Mouse (Mus musculus): ENCODE measurements around the gene Ceacam16. TPM values are rescaled to one million over a fixed set of nuclear protein-coding genes. Genes with fewer than 3 reads are reported as not detected.

The Ceacam16 gene
- total and polyA plus RNA-seq, 3 experiments: 0.12 to 0.18 TPM; not detected in 1

- Histone ChIP-seq H3K4me3 (ENCODE audit: control insufficient read depth in 1 of 2, insufficient read depth in 1 of 2, low read depth in 2 of 2, low read length in 2 of 2) (no peak overlapping the region), H3K36me3 (ENCODE audit: control insufficient read depth in 1 of 2, insufficient read depth in 2 of 2, low read length in 2 of 2) (peaks cover 0 to 2% of the 10 kb centered on the region in 2 experiments; a peak in 1 of 4 replicates), H3K4me1 (ENCODE audit: control insufficient read depth in 1 of 2, insufficient read depth in 2 of 2, low read length in 2 of 2) (no peaks in the 10 kb centered on the region; a peak in 1 of 4 replicates), H3K27me3 (ENCODE audit: control insufficient read depth in 1 of 2, insufficient read depth in 2 of 2, low read length in 2 of 2) (no peaks in the 10 kb centered on the region), H3K27ac (ENCODE audit: control insufficient read depth, low read depth, low read length) (no peak overlapping the region), H3K79me2 (ENCODE audit: control insufficient read depth, insufficient read depth, low read length, poor library complexity) (no peaks in the 10 kb centered on the region), H3K9me3 (replicated peaks; ENCODE audit: insufficient read depth, low read length) (no peaks in the 10 kb centered on the region), H3K9ac (ENCODE audit: control insufficient read depth, low read depth, low read length, poor library complexity, severe bottlenecking) (no peak overlapping the region)
- no peak for DNase-seq (ENCODE audit: low read depth, low spot score)
- TF ChIP-seq ELF1 (IDR thresholded peaks at IDR 0.05; ENCODE audit: low read depth, low read length) (no peak), MYC (IDR thresholded peaks at IDR 0.05; ENCODE audit: low read depth, low read length) (no peak), CHD2 (IDR thresholded peaks at IDR 0.05; ENCODE audit: low read length) (no peak), ZMIZ1 (IDR thresholded peaks at IDR 0.05; ENCODE audit: low read depth, low read length) (no peak)
These were observed 54.6 kb downstream of the Ceacam16 start for GRCm38 (mm10) chr7:19806356-19806969.

- Histone ChIP-seq H3K27me3 (ENCODE audit: control insufficient read depth in 1 of 2, insufficient read depth in 2 of 2, low read length in 2 of 2) (no peaks in the 10 kb centered on the region), H3K9ac (ENCODE audit: control insufficient read depth, low read depth, low read length, poor library complexity, severe bottlenecking) (no peak overlapping the region), H3K4me1 (ENCODE audit: control insufficient read depth in 1 of 2, insufficient read depth in 2 of 2, low read length in 2 of 2) (no peaks in the 10 kb centered on the region; a peak in 1 of 4 replicates), H3K79me2 (ENCODE audit: control insufficient read depth, insufficient read depth, low read length, poor library complexity) (no peaks in the 10 kb centered on the region), H3K27ac (ENCODE audit: control insufficient read depth, low read depth, low read length) (no peak overlapping the region), H3K9me3 (replicated peaks; ENCODE audit: insufficient read depth, low read length) (no peaks in the 10 kb centered on the region), H3K36me3 (ENCODE audit: control insufficient read depth in 1 of 2, insufficient read depth in 2 of 2, low read length in 2 of 2) (peaks cover 0 to 2% of the 10 kb centered on the region in 2 experiments; a peak in 1 of 4 replicates), H3K4me3 (ENCODE audit: control insufficient read depth in 1 of 2, insufficient read depth in 1 of 2, low read depth in 2 of 2, low read length in 2 of 2) (no peak overlapping the region)
- peak; percentile 59 for DNase-seq (ENCODE audit: low read depth, low spot score)
- no peak for TF ChIP-seq MAZ (IDR thresholded peaks at IDR 0.05; ENCODE audit: low read depth, low read length)
- TF ChIP-seq MYC (IDR thresholded peaks at IDR 0.05; ENCODE audit: low read depth, low read length): no peak
- TF ChIP-seq RAD21 (IDR thresholded peaks at IDR 0.05; ENCODE audit: low read depth, low read length): peak; percentile 92
- no peak for TF ChIP-seq TAL1 (IDR thresholded peaks at IDR 0.05; ENCODE audit: low read length)
- TF ChIP-seq JUND (IDR thresholded peaks at IDR 0.05; ENCODE audit: low read depth, low read length): no peak
- TF ChIP-seq ZNF384 (IDR thresholded peaks at IDR 0.05; ENCODE audit: low read depth, low read length): no peak
- no peak for TF ChIP-seq MXI1 (IDR thresholded peaks at IDR 0.05; ENCODE audit: low read depth, low read length)
- TF ChIP-seq ZKSCAN1 (IDR thresholded peaks at IDR 0.05; ENCODE audit: low read depth, low read length): no peak
- peak; percentile 84 to 89 (median 84) for TF ChIP-seq CTCF (IDR thresholded peaks at IDR 0.05 in 2 of 3, conservative IDR thresholded peaks at IDR 0.05 in 1 of 3; ENCODE audit: control insufficient read depth in 1 of 3, insufficient read depth in 1 of 3, low read depth in 2 of 3, low read length in 3 of 3, poor library complexity in 1 of 3, severe bottlenecking in 1 of 3)
- TF ChIP-seq NRF1 (IDR thresholded peaks at IDR 0.05; ENCODE audit: insufficient read depth, low read depth, low read length, poor library complexity, severe bottlenecking): no peak
- TF ChIP-seq TCF12 (IDR thresholded peaks at IDR 0.05; ENCODE audit: low read depth, low read length): no peak
- TF ChIP-seq ZMIZ1 (IDR thresholded peaks at IDR 0.05; ENCODE audit: low read depth, low read length): no peak
- TF ChIP-seq SIN3A (IDR thresholded peaks at IDR 0.05; ENCODE audit: low read length): no peak
- peak; percentile 95 for TF ChIP-seq ZC3H11A (IDR thresholded peaks at IDR 0.05; ENCODE audit: low read depth, low read length)
- TF ChIP-seq NELFE (IDR thresholded peaks at IDR 0.05; ENCODE audit: low read depth, low read length): no peak
- TF ChIP-seq RCOR1 (IDR thresholded peaks at IDR 0.05; ENCODE audit: low read depth, low read length): no peak
- TF ChIP-seq USF2 (IDR thresholded peaks at IDR 0.05; ENCODE audit: borderline replicate concordance in 1 of 2, insufficient read depth in 1 of 2, low read depth in 1 of 2, low read length in 2 of 2): no peak
- TF ChIP-seq POLR2A (IDR thresholded peaks at IDR 0.05; ENCODE audit: control insufficient read depth in 1 of 2, insufficient read depth in 1 of 2, low read depth in 1 of 2, low read length in 2 of 2, poor library complexity in 1 of 2): no peak
- peak; percentile 95 for TF ChIP-seq SMC3 (IDR thresholded peaks at IDR 0.05; ENCODE audit: low read depth, low read length)
- TF ChIP-seq TBP (IDR thresholded peaks at IDR 0.05; ENCODE audit: low read depth, low read length): no peak
- TF ChIP-seq MAX (IDR thresholded peaks at IDR 0.05; ENCODE audit: low read length): no peak
- no peak for TF ChIP-seq UBTF (IDR thresholded peaks at IDR 0.05; ENCODE audit: borderline replicate concordance, insufficient read depth, low read depth, low read length)
- no peak for TF ChIP-seq ETS1 (IDR thresholded peaks at IDR 0.05; ENCODE audit: low read depth, low read length)
- TF ChIP-seq KAT2A (conservative IDR thresholded peaks at IDR 0.05; ENCODE audit: low read depth, low read length): no peak
- TF ChIP-seq CHD1 (IDR thresholded peaks at IDR 0.05; ENCODE audit: low read depth, low read length): no peak
- TF ChIP-seq USF1 (IDR thresholded peaks at IDR 0.05; ENCODE audit: low read depth, low read length): no peak
- TF ChIP-seq CHD2 (IDR thresholded peaks at IDR 0.05; ENCODE audit: low read length): no peak
- TF ChIP-seq MYB (IDR thresholded peaks at IDR 0.05; ENCODE audit: low read depth, low read length): no peak
- TF ChIP-seq E2F4 (IDR thresholded peaks at IDR 0.05; ENCODE audit: borderline replicate concordance, low read depth, low read length): no peak
- TF ChIP-seq MAFK (IDR thresholded peaks at IDR 0.05; ENCODE audit: borderline replicate concordance, low read depth, low read length): no peak
- no peak for TF ChIP-seq GABPA (IDR thresholded peaks at IDR 0.05; ENCODE audit: low read depth, low read length)
These were observed 58.1 kb downstream of the Ceacam16 start for GRCm38 (mm10) chr7:19802995-19803394.
